Mouse (Mus musculus) hindbrain, embryonic 11.5 days (tissue): Measurements from ENCODE around the gene Sod3. TPM values are rescaled to one million over a fixed set of nuclear protein-coding genes. Genes with fewer than 3 reads are reported as not detected.

Experiments used
- ATAC-seq: fragments of 200-750 bp; cut with Nextera tagmentation; 2 replicates; pipeline ENCODE4 v1.8.0; 2017; ENCODE audit warnings: mild to moderate bottlenecking, moderate TSS enrichment, moderate library complexity; ENCODE audit not compliant: low FRiP score
- DNase-seq: peaks from one replicate; pipeline ENCODE4 v3.0.0-alpha.2; 2015; ENCODE audit warnings: low spot score
- H3K27ac ChIP-seq: fragments of 300-500 bp; sonication (generic); 2 replicates; pipeline ENCODE4 v1.5.1; 2014; ENCODE audit warnings: mild to moderate bottlenecking, low read depth, low read length
- H3K27me3 ChIP-seq: fragments of 300-500 bp; sonication (generic); 2 replicates; pipeline ENCODE4 v1.6.1; 2014; ENCODE audit warnings: mild to moderate bottlenecking, low read length, moderate library complexity, mixed read lengths; ENCODE audit not compliant: control insufficient read depth, insufficient read depth
- H3K36me3 ChIP-seq: fragments of 300-500 bp; sonication (generic); 2 replicates; pipeline ENCODE4 v1.6.1; 2014; ENCODE audit warnings: mild to moderate bottlenecking, low read length, moderate library complexity, mixed read lengths; ENCODE audit not compliant: control insufficient read depth, insufficient read depth
- H3K4me1 ChIP-seq: fragments of 300-500 bp; sonication (generic); replicated peaks from 2 replicates; pipeline ENCODE4 v1.6.1; 2014; ENCODE audit warnings: low read length, mixed read lengths; ENCODE audit not compliant: control insufficient read depth, insufficient read depth
- H3K4me2 ChIP-seq: fragments of 300-500 bp; sonication (generic); replicated peaks from 2 replicates; pipeline ENCODE4 v1.6.1; 2014; ENCODE audit warnings: mild to moderate bottlenecking, low read depth, low read length
- H3K4me3 ChIP-seq: fragments of 300-500 bp; sonication (generic); 2 replicates; pipeline ENCODE4 v1.5.1; 2014; ENCODE audit warnings: low read depth, low read length
- H3K9ac ChIP-seq: fragments of 300-500 bp; sonication (generic); 2 replicates; pipeline ENCODE4 v1.6.1; 2014; ENCODE audit warnings: low read depth, low read length
- H3K9me3 ChIP-seq: fragments of 300-500 bp; sonication (generic); 2 replicates; pipeline ENCODE4 v1.6.1; 2016; ENCODE audit warnings: low read length; ENCODE audit not compliant: control insufficient read depth
- WGBS: fragments of 180-500 bp; shearing (Covaris S2); extraction: QIAGEN DNeasy Blood & Tissue Kit; methylation state at CpG from one replicate; pipeline ENCODE4 v1.1.7; 2014; 5-methylcytosine and 5-hydroxymethylcytosine counted together
- polyA plus RNA-seq: library from polyadenylated mRNA; unstranded; fragments of >200 nt; fragmentation: Nextera tagmentation; extraction: Ambion mirVana; gene quantifications from 2 replicates; pipeline ENCODE4 v1.2.1, GENCODE M21; 2014

Sod3 gene
- polyA plus RNA-seq, 1 experiment from 2014 or later = 0.82 TPM

DNA sequence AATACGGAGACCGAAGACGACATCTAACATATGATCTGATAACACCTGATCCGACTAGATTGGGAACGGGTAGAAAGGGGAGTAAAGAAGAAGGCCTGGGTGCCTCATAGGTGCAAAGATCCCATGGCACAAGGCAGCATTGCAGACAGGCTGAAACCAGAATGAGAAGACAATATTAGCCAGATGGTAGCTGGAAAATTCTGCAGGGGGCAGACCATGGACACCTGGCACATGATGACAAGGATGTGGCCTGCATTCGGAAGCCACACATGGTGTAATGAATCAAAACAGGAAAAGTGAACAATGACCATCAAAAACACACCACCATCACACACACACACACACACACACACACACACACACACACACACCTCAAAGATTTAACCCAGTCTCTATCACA is 52.3 kb downstream of the Sod3 start:
- no peaks in the 10 kb centered on the region for H3K4me1 ChIP-seq
- H3K4me2 ChIP-seq = no peak overlapping the region
- H3K27me3 ChIP-seq = no peaks in the 10 kb centered on the region
- no peaks in the 10 kb centered on the region for H3K36me3 ChIP-seq
- DNase-seq (no peak), ATAC-seq (no peak)
- WGBS = 91% methylated on average over 6 of the region's 6 CpGs
- H3K4me3 ChIP-seq = no peak overlapping the region
- H3K27ac ChIP-seq = no peak overlapping the region
- no peaks in the 10 kb centered on the region for H3K9me3 ChIP-seq
- H3K9ac ChIP-seq = no peak overlapping the region

DNA sequence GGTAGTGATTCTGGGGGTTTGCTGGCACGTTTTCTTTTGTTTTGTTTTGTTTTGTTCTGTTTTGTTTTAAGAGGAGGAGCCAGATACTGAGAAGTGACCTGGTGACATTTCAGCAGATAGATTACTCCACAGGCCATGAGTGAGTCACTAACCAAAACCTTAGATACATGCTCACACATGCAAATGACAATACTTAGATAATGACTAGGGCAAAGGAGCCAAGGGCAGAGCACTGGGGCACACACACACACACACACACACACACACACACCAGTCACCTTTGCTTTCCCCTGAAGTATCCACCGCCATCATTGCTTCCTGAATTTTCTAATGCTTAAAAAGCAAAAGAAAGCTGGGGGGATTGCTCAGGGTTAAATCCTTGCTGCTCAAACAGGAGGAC is 52.9 kb downstream of the Sod3 start:
- Histone ChIP-seq H3K27me3 (no peaks in the 10 kb centered on the region), H3K4me2 (no peak overlapping the region), H3K4me3 (no peak overlapping the region), H3K36me3 (no peaks in the 10 kb centered on the region), H3K9ac (no peak overlapping the region), H3K4me1 (no peaks in the 10 kb centered on the region), H3K9me3 (no peaks in the 10 kb centered on the region), H3K27ac (no peak overlapping the region)
- ATAC-seq (no peak), DNase-seq (no peak)
- WGBS = 66% methylated on average over 2 of the region's 2 CpGs

Other genes starting within 250 kb of the Sod3 start
- 103 TPM in 2 replicates for gene Dhx15, start 173.3 kb upstream of the Sod3 start, polyA plus RNA-seq
- gene Ccdc149, start 107.7 kb downstream of the Sod3 start, polyA plus RNA-seq = 3.1 and 3.4 TPM in 2 replicates
- 1.5 TPM in 2 replicates for gene Lgi2, start 202.7 kb downstream of the Sod3 start, polyA plus RNA-seq